Mouse (Mus musculus) G1E (cell line): ENCODE results near the gene Col6a3. TPM values are rescaled to one million over a fixed set of nuclear protein-coding genes. Genes with fewer than 3 reads are reported as not detected.

Experiments
- ATAC-seq: 2 replicates; pipeline ENCODE4 v1.8.0; 2016; ENCODE audit warnings: mild to moderate bottlenecking; ENCODE audit not compliant: insufficient number of reproducible peaks, poor library complexity, low FRiP score, severe bottlenecking; ENCODE audit errors: extremely low read depth
- DNase-seq: peaks from one replicate; pipeline ENCODE4 v3.0.0; 2012; ENCODE audit warnings: low spot score
- H3K27me3 ChIP-seq: 2 replicates; pipeline ENCODE4 v1.6.1; 2012; ENCODE audit warnings: mild to moderate bottlenecking, low read length, inconsistent platforms; ENCODE audit not compliant: insufficient read depth
- H3K36me3 ChIP-seq: replicated peaks from 2 replicates; pipeline ENCODE3; 2012; ENCODE audit warnings: mild to moderate bottlenecking, inconsistent platforms
- H3K4me1 ChIP-seq: 2 replicates; pipeline ENCODE4 v1.6.1; 2012; ENCODE audit warnings: low read depth, low read length, inconsistent platforms, mixed read lengths; ENCODE audit not compliant: insufficient read depth
- H3K4me3 ChIP-seq: 2 replicates; pipeline ENCODE4 v1.5.1; 2012; ENCODE audit warnings: low read depth, mild to moderate bottlenecking, inconsistent platforms, low read length, moderate library complexity, mixed read lengths
- H3K9me3 ChIP-seq: replicated peaks from 2 replicates; pipeline ENCODE4 v1.6.1; 2012; ENCODE audit warnings: inconsistent platforms
- CTCF ChIP-seq: IDR thresholded peaks from 2 replicates; pipeline ENCODE4 v1.5.1; 2012; ENCODE audit warnings: low read depth, low read length, inconsistent platforms, mixed read lengths
- GATA1 ChIP-seq: IDR thresholded peaks from 2 replicates; pipeline ENCODE4 v1.6.1; 2012; ENCODE audit warnings: borderline replicate concordance, low read length, inconsistent platforms, mixed read lengths
- GATA2 ChIP-seq: IDR thresholded peaks from 2 replicates; pipeline ENCODE4 v1.6.1; 2012; ENCODE audit warnings: low read depth, low read length, inconsistent platforms, borderline replicate concordance
- POLR2AphosphoS5 ChIP-seq: IDR thresholded peaks from 2 replicates; pipeline ENCODE4 v1.6.1; 2012; ENCODE audit warnings: low read depth, low read length, inconsistent platforms; ENCODE audit not compliant: insufficient replicate concordance
- TAL1 ChIP-seq: conservative IDR thresholded peaks from 2 replicates; pipeline ENCODE4 v1.6.1; 2012; ENCODE audit warnings: low read depth, low read length, inconsistent platforms, mixed read lengths
- polyA plus RNA-seq: library from polyadenylated mRNA; stranded (reverse); fragments of >175 nt; gene quantifications from 2 replicates; pipeline ENCODE4 v1.2.3, GENCODE M21; 2012
- total RNA-seq, 2 experiments: library from RNA; stranded (forward) in 1 of 2; stranded (reverse) in 1 of 2; fragments of 200-1000 nt in 1 of 2; fragments of >200 nt in 1 of 2; fragmentation: Nextera tagmentation in 1 of 2; gene quantifications; 2 replicates each; pipeline ENCODE4 v1.2.3; 2014 to 2017

The Col6a3 gene
- total and polyA plus RNA-seq, 3 experiments, result 0.22 TPM; not detected in 2

GRCm38 (mm10) chr1:90742641-90743040 lies 101.1 kb downstream of the Col6a3 start:
- Histone ChIP-seq H3K36me3 (no peaks in the 10 kb centered on the region), H3K4me3 (no peak overlapping the region), H3K4me1 (no peaks in the 10 kb centered on the region), H3K9me3 (peaks cover 74% of the 10 kb centered on the region), H3K27me3 (no peaks in the 10 kb centered on the region)
- DNase-seq (no peak), ATAC-seq (no peak)
- TF ChIP-seq POLR2AphosphoS5, result no peak
- TF ChIP-seq GATA2, result no peak
- TF ChIP-seq TAL1, result no peak
- no peak for TF ChIP-seq CTCF
- TF ChIP-seq GATA1, result no peak

DNA sequence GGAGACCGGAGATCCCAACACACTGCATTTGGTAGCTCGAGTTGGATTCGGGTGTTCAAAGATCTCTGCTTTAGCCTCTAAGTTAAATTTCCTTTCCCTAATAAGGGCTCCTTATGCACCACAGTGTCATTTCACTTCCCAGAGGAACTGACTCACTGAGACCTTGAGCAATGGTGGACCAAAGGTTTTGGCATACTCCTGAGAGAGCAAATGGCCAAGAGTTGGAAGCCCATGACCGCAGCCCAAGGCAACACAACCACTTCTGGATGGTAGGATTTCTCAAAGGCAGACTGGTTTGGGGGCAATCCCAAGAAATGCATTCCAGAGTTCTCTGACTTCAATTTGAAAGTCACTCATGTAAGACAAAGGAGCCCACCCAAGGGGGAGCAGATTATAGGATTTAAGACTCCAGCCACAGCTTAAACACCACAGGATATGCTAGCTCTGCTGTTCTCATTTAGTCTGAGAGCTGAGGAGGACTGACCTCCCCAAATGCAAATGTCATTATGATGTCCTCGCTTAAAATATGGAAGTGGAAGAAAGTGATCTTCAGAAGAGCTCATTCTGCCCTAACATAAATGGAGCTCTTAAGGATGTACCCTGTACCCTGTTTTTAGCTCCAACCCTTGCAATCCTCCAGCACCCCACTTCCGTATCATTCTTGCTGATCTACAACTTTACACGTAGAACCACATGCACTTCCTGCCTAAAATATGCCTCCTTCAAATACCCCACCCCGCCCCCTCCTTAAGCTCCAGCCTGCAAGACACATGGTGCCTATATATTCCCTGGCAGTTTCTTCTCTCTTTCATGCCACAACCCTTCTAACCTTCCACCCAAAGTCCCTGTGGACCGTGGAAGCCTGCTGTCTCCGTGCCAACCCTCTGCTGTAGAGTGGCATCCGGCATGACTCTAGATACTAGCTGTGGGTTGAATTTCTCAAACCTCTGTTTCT lies 103.3 kb downstream of the Col6a3 start:
- Histone ChIP-seq H3K4me1 (no peaks in the 10 kb centered on the region), H3K9me3 (peaks cover 74% of the 10 kb centered on the region), H3K4me3 (no peak overlapping the region), H3K27me3 (no peaks in the 10 kb centered on the region), H3K36me3 (no peaks in the 10 kb centered on the region)
- TF ChIP-seq GATA1 (no peak), TAL1 (no peak), GATA2 (no peak), CTCF (no peak), POLR2AphosphoS5 (no peak)
- DNase-seq, result no peak
- no peak for ATAC-seq

GRCm38 (mm10) chr1:90738913-90739312 lies 104.9 kb downstream of the Col6a3 start:
- no peaks in the 10 kb centered on the region for H3K4me1 ChIP-seq
- no peaks in the 10 kb centered on the region for H3K36me3 ChIP-seq
- DNase-seq, result no peak
- TF ChIP-seq GATA2 (no peak), GATA1 (no peak), POLR2AphosphoS5 (no peak), TAL1 (no peak), CTCF (no peak)
- ATAC-seq, result no peak
- H3K27me3 ChIP-seq, result no peaks in the 10 kb centered on the region
- H3K4me3 ChIP-seq, result no peak overlapping the region
- peaks cover 78% of the 10 kb centered on the region for H3K9me3 ChIP-seq

DNA sequence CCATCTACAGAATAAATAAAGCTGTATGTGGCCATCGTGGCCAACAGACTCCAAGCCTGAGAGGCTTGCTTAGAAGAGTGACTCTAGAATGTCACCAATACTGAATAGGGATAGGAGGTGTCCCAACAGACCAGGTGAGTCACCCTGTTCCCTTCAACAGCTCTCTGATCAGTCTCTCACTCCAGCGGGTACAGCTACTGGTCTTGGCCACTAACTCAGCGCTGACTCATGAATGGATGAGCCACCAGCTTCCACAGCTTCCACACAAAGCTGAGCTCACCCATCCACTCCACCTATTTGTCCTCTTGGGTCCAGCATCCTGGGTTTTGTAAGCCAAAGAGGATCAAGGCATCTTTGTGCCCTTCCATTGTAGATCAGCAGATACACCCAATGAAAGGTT lies 114.3 kb downstream of the Col6a3 start:
- H3K4me1 ChIP-seq, result no peaks in the 10 kb centered on the region
- no peaks in the 10 kb centered on the region for H3K36me3 ChIP-seq
- no peaks in the 10 kb centered on the region for H3K27me3 ChIP-seq
- ATAC-seq (no peak), DNase-seq (no peak)
- H3K9me3 ChIP-seq, result peaks cover 57% of the 10 kb centered on the region
- TF ChIP-seq TAL1, result no peak
- TF ChIP-seq POLR2AphosphoS5, result no peak
- no peak for TF ChIP-seq GATA2
- no peak for TF ChIP-seq CTCF
- no peak for TF ChIP-seq GATA1
- no peak overlapping the region for H3K4me3 ChIP-seq

DNA sequence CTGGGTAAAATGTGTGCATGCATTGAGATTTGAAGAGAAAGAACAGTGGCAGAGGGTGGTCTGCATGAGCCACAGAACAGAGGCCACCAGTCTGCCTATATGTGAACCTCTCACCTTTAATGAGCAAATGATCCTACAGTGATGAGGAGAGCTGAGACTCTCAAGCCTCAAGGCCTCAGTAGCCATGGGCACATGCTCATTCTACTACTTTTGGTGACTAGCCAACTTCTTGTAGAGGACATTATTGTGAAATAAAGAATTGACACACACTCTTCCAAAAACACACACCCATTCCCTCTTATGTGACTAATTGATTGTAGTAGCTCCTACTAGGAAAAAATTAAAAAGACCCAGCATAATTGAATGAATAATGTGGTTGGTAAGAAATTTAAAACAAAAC lies 120.0 kb downstream of the Col6a3 start:
- H3K4me3 ChIP-seq, result no peak overlapping the region
- ATAC-seq (no peak), DNase-seq (no peak)
- no peaks in the 10 kb centered on the region for H3K4me1 ChIP-seq
- no peaks in the 10 kb centered on the region for H3K27me3 ChIP-seq
- H3K36me3 ChIP-seq, result no peaks in the 10 kb centered on the region
- TF ChIP-seq CTCF (no peak), POLR2AphosphoS5 (no peak), GATA2 (no peak), GATA1 (no peak), TAL1 (no peak)
- peaks cover 55% of the 10 kb centered on the region for H3K9me3 ChIP-seq

GRCm38 (mm10) chr1:90723325-90723724 lies 120.4 kb downstream of the Col6a3 start:
- Histone ChIP-seq H3K4me3 (no peak overlapping the region), H3K36me3 (no peaks in the 10 kb centered on the region), H3K4me1 (no peaks in the 10 kb centered on the region), H3K27me3 (no peaks in the 10 kb centered on the region), H3K9me3 (peaks cover 57% of the 10 kb centered on the region)
- DNase-seq (no peak), ATAC-seq (no peak)
- TF ChIP-seq GATA2 (no peak), GATA1 (no peak), TAL1 (no peak), CTCF (no peak), POLR2AphosphoS5 (no peak)
